Mouse (Mus musculus) ES-Bruce4 (cell line): ENCODE results near the gene Pax5.

Experiments used
- CTCF ChIP-seq: IDR thresholded peaks from one replicate; pipeline ENCODE4 v1.8.1; 2011; ENCODE audit warnings: low read depth, low read length
- EP300 ChIP-seq: IDR thresholded peaks from 2 replicates; pipeline ENCODE4 v1.6.1; 2011; ENCODE audit warnings: low read depth, low read length; ENCODE audit not compliant: insufficient read depth
- POLR2A ChIP-seq: IDR thresholded peaks from one replicate; pipeline ENCODE4 v1.8.1; 2011; ENCODE audit warnings: low read length; ENCODE audit not compliant: insufficient read depth

GRCm38 (mm10) chr4:44577293-44577692 lies 133.0 kb downstream of the Pax5 start:
- TF ChIP-seq EP300 = no peak
- peak; percentile 85 for TF ChIP-seq CTCF
- no peak for TF ChIP-seq POLR2A
